Mouse (Mus musculus) left cerebral cortex, postnatal 25 days (tissue): ENCODE data around the gene Rpa1. TPM values are rescaled to one million over a fixed set of nuclear protein-coding genes. Genes with fewer than 3 reads are reported as not detected.
"Not testable (repeated sequence)": the region's sequence is repeated elsewhere in the genome, so short reads cannot be mapped to it uniquely, and the experiment has no call there.

Experiments
- DNase-seq, 2 experiments: peaks; one replicate each; pipeline ENCODE4 v3.0.0; 2022; ENCODE audit warnings: low spot score in 2 of 2, mixed read lengths in 1 of 2
- intact Hi-C: fragments of 180-260 bp; cut with DNase I; formaldehyde crosslinking; loops from one replicate; pipeline ENCODE4 v1.15.1; 2025
- total RNA-seq, 2 experiments: library from RNA; stranded (reverse); gene quantifications; 2 replicates each; pipeline ENCODE4 v1.2.3; 2021

Gene Rpa1
- total RNA-seq, 2 experiments from 2014 or later = 44.2 to 46.9 TPM

- no peak for DNase-seq
- intact Hi-C loops = no loop called here
These were observed 22.8 kb downstream of the Rpa1 start for GRCm38 (mm10) chr11:75325116-75325968.

- intact Hi-C loops = no loop called here
- no peak for DNase-seq
These were observed 23.7 kb downstream of the Rpa1 start for GRCm38 (mm10) chr11:75324433-75324832.

GRCm38 (mm10) chr11:75323326-75323737 lies 24.8 kb downstream of the Rpa1 start:
- intact Hi-C loops = no loop called here

GRCm38 (mm10) chr11:75319246-75319645 lies 28.9 kb downstream of the Rpa1 start:
- no peak for DNase-seq
- intact Hi-C loops = no loop called here

More at GRCm38 (mm10) chr11:75323326-75323737, 24.8 kb downstream of the Rpa1 start:
- no peak for DNase-seq

GRCm38 (mm10) chr11:75318351-75319221 lies 29.5 kb downstream of the Rpa1 start:
- intact Hi-C loops = no loop called here
- DNase-seq = no peak

GRCm38 (mm10) chr11:75313834-75314233 lies 34.3 kb downstream of the Rpa1 start:
- peak in 1 of 2 experiments; percentile 80 for DNase-seq
- intact Hi-C loops = no loop called here

- intact Hi-C loops = no loop called here
- DNase-seq = peak in 1 of 2 experiments; percentile 50
These were observed 36.4 kb downstream of the Rpa1 start for GRCm38 (mm10) chr11:75311751-75312150.

- DNase-seq = no peak
- intact Hi-C loops = no loop called here
These were observed 37.3 kb downstream of the Rpa1 start for GRCm38 (mm10) chr11:75310813-75311212.

- peak in 1 of 2 experiments; percentile 58 for DNase-seq
- intact Hi-C loops = no loop called here
These were observed 39.5 kb downstream of the Rpa1 start for GRCm38 (mm10) chr11:75308650-75309049.

- intact Hi-C loops = no loop called here
- no peak for DNase-seq
These were observed 43.3 kb downstream of the Rpa1 start for GRCm38 (mm10) chr11:75304797-75305196.

GRCm38 (mm10) chr11:75300954-75301353 lies 47.2 kb downstream of the Rpa1 start:
- intact Hi-C loops = no loop called here
- no peak for DNase-seq

GRCm38 (mm10) chr11:75299786-75300185 lies 48.3 kb downstream of the Rpa1 start:
- DNase-seq = no peak
- intact Hi-C loops = loop anchor here (10.0 kb wide), 1 partner anchor 355 kb away; no protein-coding TSS in a partner anchor

GRCm38 (mm10) chr11:75298491-75298890 lies 49.6 kb downstream of the Rpa1 start:
- no peak for DNase-seq
- intact Hi-C loops = loop anchor here (10.0 kb wide), 1 partner anchor 354 kb away; no protein-coding TSS in a partner anchor

GRCm38 (mm10) chr11:75297631-75298030 lies 50.5 kb downstream of the Rpa1 start:
- intact Hi-C loops = loop anchor here (10.0 kb wide), 1 partner anchor 353 kb away; no protein-coding TSS in a partner anchor

GRCm38 (mm10) chr11:75296406-75297005 lies 51.6 kb downstream of the Rpa1 start:
- intact Hi-C loops = loop anchor here (10.0 kb wide), 1 partner anchor 352 kb away; no protein-coding TSS in a partner anchor
- DNase-seq = peak in 1 of 2 experiments; percentile 83

More at GRCm38 (mm10) chr11:75297631-75298030, 50.5 kb downstream of the Rpa1 start:
- DNase-seq = no peak

- intact Hi-C loops = loop anchor here (10.0 kb wide), 1 partner anchor 351 kb away; no protein-coding TSS in a partner anchor
- not testable (repeated sequence) for DNase-seq
These were observed 52.6 kb downstream of the Rpa1 start for GRCm38 (mm10) chr11:75295534-75295933.

- intact Hi-C loops = loop anchor here (10.0 kb wide), 1 partner anchor 350 kb away; no protein-coding TSS in a partner anchor
- peak in 1 of 2 experiments; percentile 51 for DNase-seq
These were observed 53.3 kb downstream of the Rpa1 start for GRCm38 (mm10) chr11:75294862-75295261.

GRCm38 (mm10) chr11:75293852-75294361 lies 54.2 kb downstream of the Rpa1 start:
- intact Hi-C loops = loop anchor here (10.0 kb wide), 1 partner anchor 349 kb away; no protein-coding TSS in a partner anchor
- peak in 1 of 2 experiments; percentile 44 for DNase-seq

GRCm38 (mm10) chr11:75292281-75292680 lies 55.8 kb downstream of the Rpa1 start:
- peak in 1 of 2 experiments; percentile 58 for DNase-seq
- intact Hi-C loops = loop anchor here (10.0 kb wide), 1 partner anchor 347 kb away; no protein-coding TSS in a partner anchor
